Mouse (Mus musculus) liver, embryonic 15.5 days (tissue): Measurements from ENCODE around the gene Arhgap10. TPM values are rescaled to one million over a fixed set of nuclear protein-coding genes. Genes with fewer than 3 reads are reported as not detected.
A peak's percentile ranks its signal among the peaks of the same experiment; 100 is the strongest.

ENCODE experiments used
- ATAC-seq: fragments of 200-750 bp; cut with Nextera tagmentation; 2 replicates; pipeline ENCODE4 v1.8.0; 2017; ENCODE audit warnings: moderate number of reproducible peaks, mild to moderate bottlenecking, moderate library complexity; ENCODE audit not compliant: insufficient read depth
- H3K27ac ChIP-seq: fragments of 300-500 bp; sonication (generic); replicated peaks from 2 replicates; pipeline ENCODE4 v1.5.1; 2015; ENCODE audit warnings: mild to moderate bottlenecking, inconsistent platforms
- H3K27me3 ChIP-seq: fragments of 300-500 bp; sonication (generic); 2 replicates; pipeline ENCODE4 v1.6.1; 2015; ENCODE audit warnings: mild to moderate bottlenecking, inconsistent platforms
- H3K36me3 ChIP-seq: fragments of 300-500 bp; sonication (generic); replicated peaks from 2 replicates; pipeline ENCODE4 v1.6.1; 2015; ENCODE audit warnings: moderate library complexity, mild to moderate bottlenecking, inconsistent platforms
- H3K4me1 ChIP-seq: fragments of 300-500 bp; sonication (generic); replicated peaks from 2 replicates; pipeline ENCODE4 v1.6.1; 2015; ENCODE audit warnings: inconsistent platforms
- H3K4me2 ChIP-seq: fragments of 300-500 bp; sonication (generic); 2 replicates; pipeline ENCODE4 v1.6.1; 2015; ENCODE audit warnings: moderate library complexity, mild to moderate bottlenecking, inconsistent platforms
- H3K4me3 ChIP-seq: fragments of 300-500 bp; sonication (generic); replicated peaks from 2 replicates; pipeline ENCODE4 v1.5.1; 2015; ENCODE audit warnings: mild to moderate bottlenecking, inconsistent platforms
- H3K9ac ChIP-seq: fragments of 300-500 bp; sonication (generic); 2 replicates; pipeline ENCODE4 v1.6.1; 2015; ENCODE audit warnings: moderate library complexity, mild to moderate bottlenecking, inconsistent platforms
- H3K9me3 ChIP-seq: fragments of 300-500 bp; sonication (generic); replicated peaks from 2 replicates; pipeline ENCODE4 v1.6.1; 2016; ENCODE audit warnings: inconsistent platforms
- WGBS: fragments of 180-500 bp; shearing (Covaris S2); methylation state at CpG from one replicate; pipeline ENCODE4 v1.1.7; 2015; ENCODE audit warnings: mixed read lengths; ENCODE audit not compliant: insufficient replicate concordance; 5-methylcytosine and 5-hydroxymethylcytosine counted together
- polyA plus RNA-seq: library from polyadenylated mRNA; unstranded; fragments of >200 nt; fragmentation: Nextera tagmentation; extraction: Ambion mirVana; gene quantifications from 2 replicates; pipeline ENCODE4 v1.2.1, GENCODE M21; 2015

Gene Arhgap10
- polyA plus RNA-seq, 1 experiment from 2014 or later, result 5.8 TPM

DNA sequence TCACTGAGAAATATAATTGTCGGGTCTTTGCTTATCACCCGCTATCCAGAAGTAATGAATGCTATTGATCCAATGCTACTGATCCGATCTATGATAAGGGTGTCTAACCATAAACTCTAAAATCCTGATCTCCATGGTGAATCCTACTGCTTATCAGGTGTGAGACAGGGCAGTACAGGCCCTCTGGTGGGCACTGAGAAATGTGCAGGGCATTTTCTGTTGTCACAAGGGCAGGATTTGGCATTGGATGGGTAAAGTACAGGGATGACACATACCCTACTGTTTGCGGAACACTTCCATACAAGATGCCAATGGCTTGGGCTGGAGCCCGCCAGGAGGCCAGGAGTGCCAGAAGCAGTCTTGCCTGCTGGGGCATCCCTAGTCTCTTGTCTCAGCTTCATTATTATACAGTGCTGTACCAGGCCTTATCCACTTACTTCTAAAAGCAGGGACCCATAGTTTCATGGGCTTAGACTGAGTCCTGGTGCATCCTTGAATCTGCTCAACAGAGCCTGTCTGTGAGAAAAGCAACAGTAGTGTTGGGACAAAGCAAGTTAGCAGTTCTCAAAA lies 17.4 kb upstream of the Arhgap10 start:
- peaks cover 12% of the 10 kb centered on the region for H3K4me1 ChIP-seq
- 31% methylated on average over 5 of the region's 5 CpGs for WGBS
- H3K9me3 ChIP-seq, result no peaks in the 10 kb centered on the region
- H3K4me3 ChIP-seq, result no peak overlapping the region
- peak overlapping the region; percentile 52 for H3K4me2 ChIP-seq
- peak; percentile 45; the same call in 1 of the 2 replicates for ATAC-seq
- H3K9ac ChIP-seq, result no peak overlapping the region
- H3K36me3 ChIP-seq, result no peaks in the 10 kb centered on the region
- no peaks in the 10 kb centered on the region for H3K27me3 ChIP-seq
- no peak overlapping the region for H3K27ac ChIP-seq

DNA sequence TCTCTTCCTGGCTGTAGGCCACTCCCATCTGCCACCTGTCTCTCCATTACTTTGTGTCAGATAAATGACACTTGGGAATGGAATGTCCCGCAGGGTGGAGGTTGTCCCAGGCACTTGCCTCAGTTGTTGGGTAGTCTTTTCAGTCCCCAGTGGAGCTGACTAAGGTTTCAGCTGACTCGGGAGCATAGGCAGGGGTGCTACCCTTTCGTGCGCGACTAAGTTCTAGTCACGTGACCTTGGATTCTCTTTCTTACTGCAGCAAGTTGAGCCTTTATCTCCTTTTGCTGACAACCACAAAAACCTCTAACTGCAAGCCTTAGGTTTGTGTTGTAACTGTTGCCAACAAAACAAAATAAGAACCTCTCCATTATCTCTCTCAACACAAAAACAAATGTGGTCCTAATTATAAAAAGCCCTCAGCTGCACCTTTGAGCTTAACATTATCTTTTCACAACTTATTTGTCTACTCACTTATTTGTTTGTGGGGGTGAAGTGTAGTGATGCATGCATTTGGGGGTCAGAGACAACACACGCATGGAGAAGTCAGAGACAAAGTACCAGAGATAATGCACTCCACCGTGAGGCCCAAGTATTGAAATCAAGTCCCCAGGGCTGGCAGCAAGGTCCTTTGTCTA lies 16.7 kb upstream of the Arhgap10 start:
- peaks cover 12% of the 10 kb centered on the region for H3K4me1 ChIP-seq
- peak; percentile 59 for ATAC-seq

DNA sequence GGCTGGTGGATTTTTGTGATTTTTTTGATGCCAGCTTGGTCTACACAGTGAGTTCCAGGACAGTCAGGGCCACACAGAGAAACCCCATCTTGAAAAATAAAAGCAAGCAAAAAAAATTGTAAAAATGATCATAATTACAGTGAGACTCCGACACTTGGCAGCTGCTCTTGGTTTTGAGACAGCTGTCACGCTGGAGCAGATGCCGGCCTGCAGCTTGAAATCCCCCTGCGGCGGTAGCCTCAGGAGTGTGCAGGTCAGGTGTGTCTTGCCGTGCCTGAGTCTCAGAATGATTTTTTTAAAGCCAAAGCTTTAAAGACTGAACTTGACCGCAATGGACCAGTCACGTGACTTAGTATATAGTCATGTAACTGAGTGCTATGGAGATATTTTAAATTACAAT lies 8.4 kb upstream of the Arhgap10 start:
- H3K9ac ChIP-seq, result no peak overlapping the region
- peaks cover 7% of the 10 kb centered on the region; the same call in 1 of the 2 replicates for H3K4me1 ChIP-seq
- H3K4me2 ChIP-seq, result no peak overlapping the region
- H3K4me3 ChIP-seq, result no peak overlapping the region
- no peaks in the 10 kb centered on the region for H3K9me3 ChIP-seq
- 81% methylated on average over 8 of the region's 8 CpGs for WGBS
- no peaks in the 10 kb centered on the region for H3K27me3 ChIP-seq
- H3K27ac ChIP-seq, result no peak overlapping the region
- ATAC-seq, result no peak
- H3K36me3 ChIP-seq, result no peaks in the 10 kb centered on the region

More for the DNA sequence above, 16.7 kb upstream of the Arhgap10 start:
- H3K27me3 ChIP-seq, result no peaks in the 10 kb centered on the region
- peak overlapping the region; percentile 22; the same call in 1 of the 2 replicates for H3K4me3 ChIP-seq
- WGBS, result 18% methylated on average over 8 of the region's 8 CpGs
- H3K9me3 ChIP-seq, result no peaks in the 10 kb centered on the region
- no peaks in the 10 kb centered on the region for H3K36me3 ChIP-seq
- H3K27ac ChIP-seq, result no peak overlapping the region
- H3K9ac ChIP-seq, result no peak overlapping the region
- peak overlapping the region; percentile 52 for H3K4me2 ChIP-seq

DNA sequence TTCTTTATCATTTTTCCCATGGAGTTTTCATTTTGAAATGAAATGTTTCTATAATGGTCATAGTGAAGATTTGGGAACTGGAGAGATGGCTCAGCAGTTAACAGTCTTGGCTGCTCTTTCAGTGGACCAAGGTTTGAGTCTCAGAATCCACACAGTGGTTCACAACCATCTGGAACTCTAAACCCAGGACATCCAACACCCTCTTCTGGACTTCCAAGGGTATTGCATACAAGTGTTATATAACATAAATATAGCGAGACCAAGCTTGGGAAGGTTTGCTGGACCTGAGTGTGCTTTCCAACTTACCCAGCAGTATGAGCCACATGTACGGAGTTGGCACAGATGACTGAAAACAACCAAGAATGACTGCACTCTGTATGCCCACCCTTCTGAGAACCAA lies 7.2 kb upstream of the Arhgap10 start:
- Histone ChIP-seq H3K27me3 (no peaks in the 10 kb centered on the region), H3K4me3 (no peak overlapping the region), H3K27ac (no peak overlapping the region), H3K9ac (no peak overlapping the region), H3K36me3 (no peaks in the 10 kb centered on the region), H3K9me3 (no peaks in the 10 kb centered on the region), H3K4me1 (peaks cover 7% of the 10 kb centered on the region; the same call in 1 of the 2 replicates), H3K4me2 (no peak overlapping the region)
- 69% methylated on average over 2 of the region's 2 CpGs for WGBS
- ATAC-seq, result no peak

DNA sequence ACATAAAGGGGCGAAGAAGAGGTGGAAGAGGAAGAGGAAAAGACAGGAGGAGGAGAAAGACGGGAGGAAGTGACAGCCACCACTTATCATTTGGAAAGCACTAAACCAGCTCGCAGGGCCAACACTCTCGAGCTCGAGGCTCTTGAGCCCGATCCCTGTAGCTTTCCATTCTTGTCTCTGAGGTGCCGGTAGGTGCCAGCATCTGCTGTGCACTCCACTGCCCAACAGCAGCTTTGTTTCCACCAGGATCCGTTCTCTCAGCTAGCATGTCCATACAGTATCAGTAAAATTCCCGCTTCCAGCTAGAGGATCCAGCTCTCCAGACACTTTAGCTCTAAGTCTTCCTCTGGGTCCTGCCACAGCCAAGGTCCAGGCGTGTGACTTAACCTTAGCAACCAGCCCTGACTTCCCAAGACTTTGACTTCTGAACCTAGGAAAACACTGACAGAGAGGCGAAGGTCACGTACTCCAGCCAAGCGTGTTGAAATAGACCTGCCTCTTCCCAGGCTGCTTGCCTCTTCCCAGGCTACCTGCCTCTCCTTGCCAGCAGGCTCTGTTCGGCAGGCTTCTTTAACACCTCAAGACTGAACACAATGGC lies 6.4 kb upstream of the Arhgap10 start:
- H3K4me2 ChIP-seq, result peak overlapping the region; percentile 18; the same call in 1 of the 2 replicates
- WGBS, result 50% methylated on average over 14 of the region's 14 CpGs
- no peak for ATAC-seq

DNA sequence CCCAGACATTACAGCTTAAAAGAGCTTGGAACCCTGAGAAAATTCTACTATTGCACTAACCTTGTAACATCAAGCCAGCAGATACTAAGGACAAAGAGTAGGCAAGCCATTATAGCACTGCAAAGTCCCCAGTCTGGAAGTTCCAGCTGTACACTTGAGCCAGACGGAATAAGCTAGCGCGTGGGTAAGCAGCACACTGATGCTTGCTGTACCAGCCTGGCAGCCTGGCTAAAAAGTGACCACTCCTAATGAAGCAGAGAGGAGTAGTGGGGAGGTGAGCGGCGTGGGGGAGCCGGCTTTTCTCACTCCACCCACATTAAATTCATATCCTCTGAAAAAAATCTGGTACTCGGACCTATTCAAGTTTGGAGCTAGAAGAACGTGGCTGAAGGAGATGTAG lies 5.2 kb upstream of the Arhgap10 start:
- Histone ChIP-seq H3K9ac (no peak overlapping the region), H3K27me3 (no peaks in the 10 kb centered on the region), H3K4me2 (no peak overlapping the region), H3K4me1 (peaks cover 19% of the 10 kb centered on the region), H3K27ac (no peak overlapping the region), H3K4me3 (no peak overlapping the region), H3K36me3 (no peaks in the 10 kb centered on the region), H3K9me3 (no peaks in the 10 kb centered on the region)
- ATAC-seq, result no peak
- WGBS, result 74% methylated on average over 8 of the region's 8 CpGs

More for the DNA sequence above, 6.4 kb upstream of the Arhgap10 start:
- Histone ChIP-seq H3K36me3 (no peaks in the 10 kb centered on the region), H3K27me3 (no peaks in the 10 kb centered on the region), H3K9ac (no peak overlapping the region), H3K4me1 (peaks cover 8% of the 10 kb centered on the region; the same call in 1 of the 2 replicates), H3K9me3 (no peaks in the 10 kb centered on the region), H3K27ac (no peak overlapping the region), H3K4me3 (no peak overlapping the region)

DNA sequence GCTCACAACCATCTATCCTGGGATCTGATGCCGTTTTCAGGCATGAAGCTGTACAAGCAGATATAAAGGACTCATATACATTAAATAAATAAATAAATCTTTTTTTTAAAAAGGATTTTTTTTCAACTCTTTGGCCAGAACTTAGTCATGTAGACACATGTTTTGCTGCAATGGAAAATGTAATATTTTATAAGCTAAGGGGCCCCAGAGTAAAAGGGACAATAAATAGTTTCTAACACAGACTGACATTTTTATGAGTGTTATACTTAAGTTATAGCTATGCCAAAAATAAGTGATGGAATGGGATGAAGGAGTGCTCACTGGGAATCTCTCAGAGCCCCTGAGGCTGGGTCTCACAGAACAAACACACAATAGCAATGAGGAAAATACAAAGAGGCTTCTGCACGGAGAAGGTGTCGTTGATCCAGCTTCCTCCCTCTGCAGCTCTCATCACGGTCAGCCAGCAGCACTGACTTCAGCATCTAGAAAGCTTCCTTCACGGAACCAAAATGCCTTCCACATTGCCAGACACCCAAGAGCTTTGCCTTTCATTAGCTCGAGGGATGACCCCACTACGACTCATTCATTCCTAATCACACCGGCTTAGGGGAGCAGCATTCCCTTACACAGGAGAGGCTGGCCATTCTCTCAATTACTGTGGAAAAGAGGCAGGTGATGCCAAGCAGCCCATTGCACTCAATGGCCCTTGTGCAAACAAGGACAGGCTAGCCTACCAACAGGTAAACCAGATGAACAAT lies 3.5 kb upstream of the Arhgap10 start:
- WGBS, result 74% methylated on average over 8 of the region's 8 CpGs
- Histone ChIP-seq H3K4me1 (peaks cover 36% of the 10 kb centered on the region), H3K36me3 (no peaks in the 10 kb centered on the region), H3K4me2 (no peak overlapping the region), H3K27ac (no peak overlapping the region), H3K4me3 (no peak overlapping the region), H3K27me3 (no peaks in the 10 kb centered on the region), H3K9me3 (no peaks in the 10 kb centered on the region), H3K9ac (no peak overlapping the region)
- no peak for ATAC-seq

DNA sequence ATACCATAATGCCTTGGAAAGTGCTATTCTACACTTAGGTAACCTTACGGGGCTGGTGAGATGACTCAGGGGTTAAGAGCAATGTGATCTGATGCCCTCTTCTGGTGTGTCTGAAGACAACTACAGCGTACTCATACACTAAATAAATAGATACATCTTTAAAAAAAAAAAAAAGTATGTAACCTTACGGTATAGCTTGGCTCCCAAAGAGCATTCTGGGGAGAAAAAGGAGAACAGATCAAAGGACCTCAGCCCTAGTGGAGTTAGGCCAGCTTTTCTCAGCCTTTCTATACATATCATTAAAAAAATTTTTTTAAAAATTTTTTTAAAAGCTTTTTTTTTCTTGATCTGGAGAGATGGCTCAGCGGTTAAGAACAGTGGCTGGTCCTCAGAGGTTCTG lies 2.8 kb upstream of the Arhgap10 start:
- Histone ChIP-seq H3K4me1 (peaks cover 42% of the 10 kb centered on the region), H3K27ac (no peak overlapping the region), H3K4me3 (no peak overlapping the region), H3K27me3 (no peaks in the 10 kb centered on the region), H3K9me3 (no peaks in the 10 kb centered on the region), H3K4me2 (no peak overlapping the region), H3K36me3 (no peaks in the 10 kb centered on the region), H3K9ac (no peak overlapping the region)
- 77% methylated on average over 4 of the region's 4 CpGs for WGBS
- ATAC-seq, result no peak

DNA sequence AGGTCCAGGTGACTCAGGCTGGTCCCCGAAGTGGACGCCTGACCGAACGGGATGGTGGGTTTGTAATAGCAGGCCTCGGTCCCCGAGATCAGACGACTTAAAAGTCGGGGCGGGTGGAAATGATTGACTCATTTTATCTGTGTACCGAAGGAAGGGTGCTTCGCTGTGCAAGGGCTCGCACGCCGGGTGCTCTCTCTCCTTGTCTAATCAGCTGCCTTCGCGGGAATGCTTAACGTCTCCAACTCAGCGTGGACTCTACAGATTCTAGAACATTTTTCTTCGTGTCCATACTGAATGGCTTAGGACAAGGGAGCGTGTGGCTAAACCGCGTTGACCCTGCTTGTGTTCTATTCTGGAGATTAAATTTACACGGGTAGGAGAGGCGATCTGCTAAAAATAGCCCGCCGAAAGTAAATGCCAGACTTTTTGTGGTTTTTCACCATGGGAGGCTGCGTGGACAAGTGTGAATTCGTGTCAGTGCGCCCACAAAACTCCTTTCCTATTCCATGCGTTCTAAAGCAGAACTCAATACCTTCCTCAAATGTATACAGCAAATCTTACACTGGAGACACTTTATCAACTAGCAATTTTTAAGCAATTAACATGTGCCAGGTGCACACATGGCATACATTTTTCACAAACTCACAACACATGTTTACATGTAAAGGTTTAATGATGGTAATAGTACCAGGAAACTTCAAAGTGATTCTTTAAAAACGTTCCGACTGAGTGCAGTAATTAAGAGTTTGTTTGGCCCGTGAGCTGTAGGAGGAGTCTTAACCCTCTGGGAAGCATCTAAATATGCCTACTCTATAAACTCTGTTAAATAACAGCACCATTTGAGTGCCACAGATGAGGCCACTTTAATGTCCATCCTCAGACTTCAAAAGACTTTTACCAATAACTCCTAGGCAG lies 705 bp upstream of the Arhgap10 start:
- Histone ChIP-seq H3K27ac (peak overlapping the region; percentile 78), H3K36me3 (no peaks in the 10 kb centered on the region), H3K9ac (peak overlapping the region; percentile 68), H3K4me1 (peaks cover 35% of the 10 kb centered on the region), H3K9me3 (no peaks in the 10 kb centered on the region), H3K4me3 (peak overlapping the region; percentile 75), H3K4me2 (peak overlapping the region; percentile 97), H3K27me3 (no peaks in the 10 kb centered on the region)
- whole genome bisulfite sequencing, result 3% methylated on average over 33 of the region's 33 CpGs
- ATAC-seq, result peak; percentile 73

DNA sequence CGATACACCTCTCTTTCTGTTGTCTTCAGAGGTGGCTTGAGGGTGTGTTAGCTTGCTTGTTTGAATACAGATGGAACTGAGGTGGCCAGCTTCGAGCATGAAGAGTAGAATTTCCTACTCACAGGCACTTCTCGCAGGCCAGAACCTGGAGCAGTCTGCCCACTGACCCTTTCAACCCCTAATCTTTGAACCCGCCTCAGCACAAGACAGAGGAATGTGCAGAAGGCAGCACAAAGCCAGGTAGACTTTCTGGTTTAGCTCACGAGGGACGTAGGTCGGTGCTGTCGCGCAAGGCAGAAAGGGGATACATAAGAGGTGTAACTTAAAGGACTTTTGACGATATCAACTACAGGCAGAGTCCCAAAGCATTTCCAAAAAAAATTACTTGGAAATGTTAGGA lies 908 bp downstream of the Arhgap10 start:
- Histone ChIP-seq H3K9ac (peak overlapping the region; percentile 68; the same call in 1 of the 2 replicates), H3K27ac (no peak overlapping the region), H3K4me3 (peak overlapping the region; percentile 75), H3K27me3 (no peaks in the 10 kb centered on the region), H3K9me3 (no peaks in the 10 kb centered on the region), H3K36me3 (no peaks in the 10 kb centered on the region), H3K4me2 (peak overlapping the region; percentile 97), H3K4me1 (peaks cover 35% of the 10 kb centered on the region)
- ATAC-seq, result no peak
- 4% methylated on average over 10 of the region's 10 CpGs for WGBS
